8 mouse cellular contexts compared by ENCODE assay signal in the genomic region with DNA sequence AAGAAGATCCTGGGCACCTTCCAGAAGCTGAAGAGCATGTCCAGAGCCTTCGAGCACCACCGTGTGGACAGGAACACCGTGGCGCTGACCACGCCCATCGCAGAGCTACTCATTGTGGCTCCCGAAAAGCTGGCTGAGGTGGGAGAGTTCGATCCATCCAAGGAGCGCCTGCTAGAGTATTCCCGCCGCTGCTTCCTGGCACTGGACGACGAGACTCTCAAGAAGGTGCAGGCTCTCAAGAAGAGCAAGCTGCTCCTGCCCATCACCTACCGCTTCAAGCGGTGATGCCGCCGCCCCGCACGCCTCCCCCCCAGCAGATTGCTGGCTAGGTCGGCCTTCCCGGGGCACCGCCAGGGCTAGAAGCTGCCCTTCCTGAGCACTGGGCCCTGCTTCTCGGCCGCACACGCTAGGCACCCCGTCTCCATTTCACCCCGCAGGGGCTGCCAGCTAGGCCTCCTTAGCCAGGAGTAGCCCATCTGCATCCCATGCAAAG. TPM values are rescaled to one million over a fixed set of nuclear protein-coding genes. Genes with fewer than 3 reads are reported as not detected.
A peak's percentile ranks its signal among the peaks of the same experiment; 100 is the strongest.
DNase-seq lines count a peak whose midpoint lies in the region; ATAC-seq and TF ChIP-seq lines count a peak whose summit lies in the region.

No protein-coding gene starts in this region.

- intact Hi-C loops in gastrocnemius, adult 2 months (cut with DNase I), result loop anchor here (2.0 to 5.0 kb wide), 3 partner anchors 45 to 923 kb away; partner anchors contain the start of genes Fiz1, Gm44973, Leng8 and Zfp524

- no peak for TF ChIP-seq POLR2A in cortical plate, adult 2 months (IDR thresholded peaks at IDR 0.05; ENCODE audit: extremely low read depth, insufficient read depth, low read length)

- peak overlapping the region; percentile 67 for H3K27ac ChIP-seq in cortical plate, adult 2 months (ENCODE audit: insufficient read depth, low read length)
- peak overlapping the region; percentile 99 for H3K27ac ChIP-seq in gastrocnemius, adult 2 months
- H3K27ac ChIP-seq in hindbrain, embryonic 16.5 days (ENCODE audit: low read depth, low read length), result peak overlapping the region; percentile 99
- H3K27ac ChIP-seq in limb, embryonic 10.5 days, result peak overlapping the region; percentile 97
- peak overlapping the region; percentile 97 for H3K27ac ChIP-seq in midbrain, embryonic 10.5 days (replicated peaks)

- H3K4me3 ChIP-seq in cortical plate, adult 2 months (ENCODE audit: insufficient read depth, low read length), result peak overlapping the region; percentile 69
- H3K4me3 ChIP-seq in gastrocnemius, adult 2 months, result peak overlapping the region; percentile 91
- peak overlapping the region; percentile 74 for H3K4me3 ChIP-seq in hindbrain, embryonic 16.5 days (ENCODE audit: low read length)
- peak overlapping the region; percentile 65 for H3K4me3 ChIP-seq in limb, embryonic 10.5 days
- H3K4me3 ChIP-seq in midbrain, embryonic 10.5 days, result peak overlapping the region; percentile 74

- H3K36me3 ChIP-seq in hindbrain, embryonic 16.5 days (ENCODE audit: control insufficient read depth, insufficient read depth, low read length), result no peaks in the 10 kb centered on the region
- H3K36me3 ChIP-seq in limb, embryonic 10.5 days, result peaks cover 12% of the 10 kb centered on the region
- H3K36me3 ChIP-seq in midbrain, embryonic 10.5 days, result peaks cover 8% of the 10 kb centered on the region

- H3K4me2 ChIP-seq in hindbrain, embryonic 16.5 days (ENCODE audit: low read length), result peak overlapping the region; percentile 96

- WGBS in hindbrain, embryonic 16.5 days, result 1% methylated on average over 27 of the region's 27 CpGs
- WGBS in limb, embryonic 10.5 days, result 3% methylated on average over 27 of the region's 27 CpGs
- 6% methylated on average over 27 of the region's 27 CpGs for WGBS in midbrain, embryonic 10.5 days

- H3K9ac ChIP-seq in hindbrain, embryonic 16.5 days (ENCODE audit: low read depth, low read length), result peak overlapping the region; percentile 83

- no peak for ATAC-seq in CD4-positive, CD25-positive, alpha-beta regulatory T cell, adult 4 months
- peak; percentile 2; the same call in 1 of the 2 replicates for ATAC-seq in hindbrain, embryonic 16.5 days

- no peaks in the 10 kb centered on the region for H3K9me3 ChIP-seq in hindbrain, embryonic 16.5 days (ENCODE audit: control insufficient read depth, low read length)
- H3K9me3 ChIP-seq in limb, embryonic 10.5 days (replicated peaks), result no peaks in the 10 kb centered on the region; the same call in 1 of the 2 replicates
- H3K9me3 ChIP-seq in midbrain, embryonic 10.5 days (replicated peaks), result no peaks in the 10 kb centered on the region

- peak; percentile 60 for TF ChIP-seq CTCF in cortical plate, adult 2 months (IDR thresholded peaks at IDR 0.05; ENCODE audit: extremely low read depth, insufficient read depth, low read length)
- peak; percentile 78 for TF ChIP-seq CTCF in gastrocnemius, adult 2 months (IDR thresholded peaks at IDR 0.05)

- DNase-seq in CD4-positive, CD25-positive, alpha-beta regulatory T cell, adult 2 months (ENCODE audit: low read depth, low spot score), result peak; percentile 84
- DNase-seq in gastrocnemius, adult 2 months, result peak; percentile 86
- DNase-seq in limb, embryonic 10.5 days (ENCODE audit: low spot score), result peak; percentile 83
- DNase-seq in midbrain, embryonic 10.5 days (ENCODE audit: low spot score), result peak; percentile 81
- peak; percentile 74 for DNase-seq in right cerebral cortex, postnatal 4 days

- H3K4me1 ChIP-seq in cortical plate, adult 2 months (ENCODE audit: control insufficient read depth, insufficient read depth, low read length), result peaks cover 10% of the 10 kb centered on the region
- H3K4me1 ChIP-seq in hindbrain, embryonic 16.5 days (ENCODE audit: control insufficient read depth, insufficient read depth, low read depth, low read length), result peaks cover 46% of the 10 kb centered on the region
- H3K4me1 ChIP-seq in limb, embryonic 10.5 days, result peaks cover 37% of the 10 kb centered on the region
- H3K4me1 ChIP-seq in midbrain, embryonic 10.5 days, result peaks cover 48% of the 10 kb centered on the region

- H3K27me3 ChIP-seq in hindbrain, embryonic 16.5 days (replicated peaks; ENCODE audit: control insufficient read depth, insufficient read depth, low read length), result no peaks in the 10 kb centered on the region; the same call in 1 of the 2 replicates
- H3K27me3 ChIP-seq in limb, embryonic 10.5 days (ENCODE audit: low read depth, poor library complexity, severe bottlenecking), result peaks cover 39% of the 10 kb centered on the region
- H3K27me3 ChIP-seq in midbrain, embryonic 10.5 days (ENCODE audit: low read depth, poor library complexity, severe bottlenecking), result peaks cover 44% of the 10 kb centered on the region

RNA-seq across cellular contexts. Expression of gene U2af2, which starts 1.7 kb away (rescaled TPM):
- 10 to 100 TPM; 27.5 to 28.2 TPM for polyA plus RNA-seq in CD4-positive, CD25-positive, alpha-beta regulatory T cell, adult 4 months (2017; shearing (Covaris generic))
- 184 TPM in 2 replicates for polyA plus RNA-seq in cortical plate, adult 2 months (2012; rRNA removed)
- 10 to 100 TPM; 50.0 to 51.0 TPM for total RNA-seq in gastrocnemius, adult 2 months (2021)
- polyA plus RNA-seq in hindbrain, embryonic 16.5 days (2015; fragmentation: Nextera tagmentation; extraction: Ambion mirVana), result 91.8 and 103 TPM in 2 replicates
- 202 and 203 TPM in 2 replicates for polyA plus RNA-seq in limb, embryonic 10.5 days (2016; fragmentation: Nextera tagmentation; extraction: Ambion mirVana)
- polyA plus RNA-seq in midbrain, embryonic 10.5 days (2016; fragmentation: Nextera tagmentation; extraction: Ambion mirVana), result 176 and 180 TPM in 2 replicates

RNA-seq across cellular contexts. Expression of gene Zfp580, which starts 8.9 kb away (rescaled TPM):
- under 1 TPM in 1 of 2 experiments, not detected in 1; 0.69 TPM for polyA plus RNA-seq in CD4-positive, CD25-positive, alpha-beta regulatory T cell, adult 4 months (2017; shearing (Covaris generic))
- polyA plus RNA-seq in cortical plate, adult 2 months (2012; rRNA removed), result 34.4 and 36.9 TPM in 2 replicates
- 1 to 10 TPM; 3.0 to 4.1 TPM for total RNA-seq in gastrocnemius, adult 2 months (2021)
- polyA plus RNA-seq in hindbrain, embryonic 16.5 days (2015; fragmentation: Nextera tagmentation; extraction: Ambion mirVana), result 103 and 108 TPM in 2 replicates
- polyA plus RNA-seq in limb, embryonic 10.5 days (2016; fragmentation: Nextera tagmentation; extraction: Ambion mirVana), result 30.1 and 34.3 TPM in 2 replicates
- 41.2 and 51.2 TPM in 2 replicates for polyA plus RNA-seq in midbrain, embryonic 10.5 days (2016; fragmentation: Nextera tagmentation; extraction: Ambion mirVana)

RNA-seq across cellular contexts. Expression of gene Epn1, which starts 19.8 kb away (rescaled TPM):
- polyA plus RNA-seq in CD4-positive, CD25-positive, alpha-beta regulatory T cell, adult 4 months (2017; shearing (Covaris generic)), result 1 to 10 TPM; 4.0 to 7.2 TPM
- polyA plus RNA-seq in cortical plate, adult 2 months (2012; rRNA removed), result 420 and 464 TPM in 2 replicates
- total RNA-seq in gastrocnemius, adult 2 months (2021), result 100 to 1,000 TPM; 165 to 171 TPM
- 115 and 124 TPM in 2 replicates for polyA plus RNA-seq in hindbrain, embryonic 16.5 days (2015; fragmentation: Nextera tagmentation; extraction: Ambion mirVana)
- 64.5 and 69.1 TPM in 2 replicates for polyA plus RNA-seq in limb, embryonic 10.5 days (2016; fragmentation: Nextera tagmentation; extraction: Ambion mirVana)
- polyA plus RNA-seq in midbrain, embryonic 10.5 days (2016; fragmentation: Nextera tagmentation; extraction: Ambion mirVana), result 56.1 and 60.7 TPM in 2 replicates

RNA-seq across cellular contexts. Expression of gene Zfp784, which starts 22.0 kb away (rescaled TPM):
- polyA plus RNA-seq in CD4-positive, CD25-positive, alpha-beta regulatory T cell, adult 4 months (2017; shearing (Covaris generic)), result 1 to 10 TPM; 4.5 to 9.3 TPM
- 5.7 and 6.5 TPM in 2 replicates for polyA plus RNA-seq in cortical plate, adult 2 months (2012; rRNA removed)
- 1 to 10 TPM; 2.8 to 3.9 TPM for total RNA-seq in gastrocnemius, adult 2 months (2021)
- polyA plus RNA-seq in hindbrain, embryonic 16.5 days (2015; fragmentation: Nextera tagmentation; extraction: Ambion mirVana), result 9.7 and 10.2 TPM in 2 replicates
- 2.5 and 4.0 TPM in 2 replicates for polyA plus RNA-seq in limb, embryonic 10.5 days (2016; fragmentation: Nextera tagmentation; extraction: Ambion mirVana)
- 2.8 and 4.2 TPM in 2 replicates for polyA plus RNA-seq in midbrain, embryonic 10.5 days (2016; fragmentation: Nextera tagmentation; extraction: Ambion mirVana)

RNA-seq across cellular contexts. Expression of gene 4632433K11Rik, which starts 26.4 kb away (rescaled TPM):
- polyA plus RNA-seq in CD4-positive, CD25-positive, alpha-beta regulatory T cell, adult 4 months (2017; shearing (Covaris generic)), result not detected
- not detected in 2 replicates for polyA plus RNA-seq in cortical plate, adult 2 months (2012; rRNA removed)
- total RNA-seq in gastrocnemius, adult 2 months (2021), result not detected
- not detected in 2 replicates for polyA plus RNA-seq in hindbrain, embryonic 16.5 days (2015; fragmentation: Nextera tagmentation; extraction: Ambion mirVana)
- not detected in 2 replicates for polyA plus RNA-seq in limb, embryonic 10.5 days (2016; fragmentation: Nextera tagmentation; extraction: Ambion mirVana)
- polyA plus RNA-seq in midbrain, embryonic 10.5 days (2016; fragmentation: Nextera tagmentation; extraction: Ambion mirVana), result not detected in 2 replicates

Comparison
In these comparisons a context has a peak if more than half of its experiments do, and no peak if none do; other contexts are left out.
1. RNA of gene Zfp580, which starts 8.9 kb away (polyA plus RNA-seq): 103 to 108 TPM in hindbrain, embryonic 16.5 days, 41.2 to 51.2 TPM in midbrain, embryonic 10.5 days, 34.4 to 36.9 TPM in cortical plate, adult 2 months and 30.1 to 34.3 TPM in limb, embryonic 10.5 days; 0.69 TPM in CD4-positive, CD25-positive, alpha-beta regulatory T cell, adult 4 months; every median in the first group is over 10 times any median in the second.
2. Peak in every context shown above with its lines, with median percentiles within 50 percentile points of each other: DNase-seq, H3K27ac ChIP-seq and H3K4me3 ChIP-seq.